Mouse (Mus musculus): ENCODE results near the gene Spata6. TPM values are rescaled to one million over a fixed set of nuclear protein-coding genes. Genes with fewer than 3 reads are reported as not detected.

The Spata6 gene
- polyA plus RNA-seq, 1 experiment from 2014 or later: 34.4 TPM

GRCm38 (mm10) chr4:111799892-111800291 is 80.1 kb downstream of the Spata6 start:
- Histone ChIP-seq H3K4me3 (ENCODE audit: low read length) (no peak overlapping the region), H3K27ac (ENCODE audit: low read length) (no peak overlapping the region), H3K36me3 (ENCODE audit: insufficient read depth, low read length) (no peaks in the 10 kb centered on the region), H3K9me3 (ENCODE audit: low read length) (no peaks in the 10 kb centered on the region), H3K4me1 (ENCODE audit: insufficient read depth, low read length) (no peaks in the 10 kb centered on the region), H3K4me2 (replicated peaks; ENCODE audit: low read depth, low read length) (no peak overlapping the region), H3K27me3 (ENCODE audit: insufficient read depth, low read length) (no peaks in the 10 kb centered on the region), H3K9ac (replicated peaks; ENCODE audit: low read length) (no peak overlapping the region)
- no peak for ATAC-seq (ENCODE audit: low FRiP score, low TSS enrichment)
- 90% methylated on average over 3 of the region's 3 CpGs for WGBS

GRCm38 (mm10) chr4:111803164-111803563 is 83.4 kb downstream of the Spata6 start:
- no peak overlapping the region for H3K4me3 ChIP-seq (ENCODE audit: low read length)
- ATAC-seq (ENCODE audit: low FRiP score, low TSS enrichment): no peak
- no peak overlapping the region for H3K27ac ChIP-seq (ENCODE audit: low read length)
- H3K9me3 ChIP-seq (ENCODE audit: low read length): no peaks in the 10 kb centered on the region
- H3K4me1 ChIP-seq (ENCODE audit: insufficient read depth, low read length): no peaks in the 10 kb centered on the region
- H3K4me2 ChIP-seq (replicated peaks; ENCODE audit: low read depth, low read length): no peak overlapping the region
- no peaks in the 10 kb centered on the region for H3K27me3 ChIP-seq (ENCODE audit: insufficient read depth, low read length)
- H3K9ac ChIP-seq (replicated peaks; ENCODE audit: low read length): no peak overlapping the region
- H3K36me3 ChIP-seq (ENCODE audit: insufficient read depth, low read length): 0 out of 2 replicates have a peak, but pooled peaks cover 2% of the 10 kb centered on the region
- 93% methylated on average over 2 of the region's 2 CpGs for WGBS

- no peaks in the 10 kb centered on the region for H3K27me3 ChIP-seq (ENCODE audit: insufficient read depth, low read length)
- H3K4me3 ChIP-seq (ENCODE audit: low read length): no peak overlapping the region
- H3K4me2 ChIP-seq (replicated peaks; ENCODE audit: low read depth, low read length): no peak overlapping the region
- no peaks in the 10 kb centered on the region for H3K9me3 ChIP-seq (ENCODE audit: low read length)
- WGBS: 45% methylated on average over 4 of the region's 4 CpGs
- H3K4me1 ChIP-seq (ENCODE audit: insufficient read depth, low read length): no peaks in the 10 kb centered on the region
- H3K36me3 ChIP-seq (ENCODE audit: insufficient read depth, low read length): no peaks in the 10 kb centered on the region
- no peak for ATAC-seq (ENCODE audit: low FRiP score, low TSS enrichment)
- H3K27ac ChIP-seq (ENCODE audit: low read length): no peak overlapping the region
- H3K9ac ChIP-seq (replicated peaks; ENCODE audit: low read length): no peak overlapping the region
Observed at GRCm38 (mm10) chr4:111817478-111817877, 97.7 kb downstream of the Spata6 start.

GRCm38 (mm10) chr4:111838882-111839281 is 119.1 kb downstream of the Spata6 start:
- WGBS: 88% methylated on average over 6 of the region's 6 CpGs
- H3K4me1 ChIP-seq (ENCODE audit: insufficient read depth, low read length): no peaks in the 10 kb centered on the region
- H3K9me3 ChIP-seq (ENCODE audit: low read length): no peaks in the 10 kb centered on the region
- no peak overlapping the region for H3K27ac ChIP-seq (ENCODE audit: low read length)
- no peak for ATAC-seq (ENCODE audit: low FRiP score, low TSS enrichment)
- H3K36me3 ChIP-seq (ENCODE audit: insufficient read depth, low read length): no peaks in the 10 kb centered on the region
- H3K4me2 ChIP-seq (replicated peaks; ENCODE audit: low read depth, low read length): no peak overlapping the region
- no peak overlapping the region for H3K4me3 ChIP-seq (ENCODE audit: low read length)
- no peaks in the 10 kb centered on the region for H3K27me3 ChIP-seq (ENCODE audit: insufficient read depth, low read length)
- no peak overlapping the region for H3K9ac ChIP-seq (replicated peaks; ENCODE audit: low read length)

GRCm38 (mm10) chr4:111852626-111853025 is 132.8 kb downstream of the Spata6 start:
- Histone ChIP-seq H3K4me1 (ENCODE audit: insufficient read depth, low read length) (no peaks in the 10 kb centered on the region), H3K4me3 (ENCODE audit: low read length) (no peak overlapping the region), H3K9ac (replicated peaks; ENCODE audit: low read length) (no peak overlapping the region), H3K36me3 (ENCODE audit: insufficient read depth, low read length) (no peaks in the 10 kb centered on the region), H3K27me3 (ENCODE audit: insufficient read depth, low read length) (no peaks in the 10 kb centered on the region), H3K27ac (ENCODE audit: low read length) (no peak overlapping the region), H3K9me3 (ENCODE audit: low read length) (no peaks in the 10 kb centered on the region), H3K4me2 (replicated peaks; ENCODE audit: low read depth, low read length) (no peak overlapping the region)
- ATAC-seq (ENCODE audit: low FRiP score, low TSS enrichment): no peak

- Histone ChIP-seq H3K9me3 (ENCODE audit: low read length) (no peaks in the 10 kb centered on the region), H3K4me3 (ENCODE audit: low read length) (no peak overlapping the region), H3K36me3 (ENCODE audit: insufficient read depth, low read length) (no peaks in the 10 kb centered on the region), H3K27me3 (ENCODE audit: insufficient read depth, low read length) (no peaks in the 10 kb centered on the region), H3K4me1 (ENCODE audit: insufficient read depth, low read length) (no peaks in the 10 kb centered on the region), H3K27ac (ENCODE audit: low read length) (no peak overlapping the region), H3K9ac (replicated peaks; ENCODE audit: low read length) (no peak overlapping the region), H3K4me2 (replicated peaks; ENCODE audit: low read depth, low read length) (no peak overlapping the region)
- no peak for ATAC-seq (ENCODE audit: low FRiP score, low TSS enrichment)
- WGBS: 86% methylated on average over 5 of the region's 5 CpGs
Observed at GRCm38 (mm10) chr4:111866701-111867100, 146.9 kb downstream of the Spata6 start.

GRCm38 (mm10) chr4:111867743-111868401 is 148.1 kb downstream of the Spata6 start:
- no peak overlapping the region for H3K4me3 ChIP-seq (ENCODE audit: low read length)
- H3K4me1 ChIP-seq (ENCODE audit: insufficient read depth, low read length): no peaks in the 10 kb centered on the region
- no peak overlapping the region for H3K9ac ChIP-seq (replicated peaks; ENCODE audit: low read length)
- H3K9me3 ChIP-seq (ENCODE audit: low read length): no peaks in the 10 kb centered on the region
- no peak overlapping the region for H3K27ac ChIP-seq (ENCODE audit: low read length)
- no peak for ATAC-seq (ENCODE audit: low FRiP score, low TSS enrichment)
- no peaks in the 10 kb centered on the region for H3K36me3 ChIP-seq (ENCODE audit: insufficient read depth, low read length)
- H3K27me3 ChIP-seq (ENCODE audit: insufficient read depth, low read length): no peaks in the 10 kb centered on the region
- 88% methylated on average over 2 of the region's 2 CpGs for WGBS
- no peak overlapping the region for H3K4me2 ChIP-seq (replicated peaks; ENCODE audit: low read depth, low read length)

Other genes starting within 250 kb of the Spata6 start
- 3.3 and 3.9 TPM in 2 replicates for gene Slc5a9, start 182.9 kb downstream of the Spata6 start, polyA plus RNA-seq (2015; fragmentation: Nextera tagmentation; extraction: Ambion mirVana)
- gene Skint8, start 199.4 kb downstream of the Spata6 start, polyA plus RNA-seq (2015; fragmentation: Nextera tagmentation; extraction: Ambion mirVana): not detected in 2 replicates

All from kidney, embryonic 16.5 days (tissue).